Mouse (Mus musculus): ENCODE data around the gene Slc7a8.

Slc7a8 gene

GRCm38 (mm10) chr14:54737634-54738033 lies 44.1 kb downstream of the Slc7a8 start:
- DNase-seq (ENCODE audit: low spot score), result no peak

- DNase-seq (ENCODE audit: low spot score), result no peak
Observed at GRCm38 (mm10) chr14:54736555-54737552, 44.9 kb downstream of the Slc7a8 start.

- no peak for DNase-seq (ENCODE audit: low spot score)
Observed at GRCm38 (mm10) chr14:54735221-54735620, 46.5 kb downstream of the Slc7a8 start.

GRCm38 (mm10) chr14:54734004-54734403 lies 47.7 kb downstream of the Slc7a8 start:
- no peak for DNase-seq (ENCODE audit: low spot score)

GRCm38 (mm10) chr14:54732206-54732605 lies 49.5 kb downstream of the Slc7a8 start:
- no peak for DNase-seq (ENCODE audit: low spot score)

GRCm38 (mm10) chr14:54730305-54730704 lies 51.4 kb downstream of the Slc7a8 start:
- DNase-seq (ENCODE audit: low spot score), result no peak

- DNase-seq (ENCODE audit: low spot score), result no peak
Observed at GRCm38 (mm10) chr14:54728823-54729653, 52.7 kb downstream of the Slc7a8 start.

- DNase-seq (ENCODE audit: low spot score), result no peak
Observed at GRCm38 (mm10) chr14:54727565-54727964, 54.2 kb downstream of the Slc7a8 start.

GRCm38 (mm10) chr14:54724049-54724448 lies 57.7 kb downstream of the Slc7a8 start:
- DNase-seq (ENCODE audit: low spot score), result no peak

GRCm38 (mm10) chr14:54721711-54722110 lies 60.0 kb downstream of the Slc7a8 start:
- DNase-seq (ENCODE audit: low spot score), result no peak

GRCm38 (mm10) chr14:54720654-54721350 lies 60.9 kb downstream of the Slc7a8 start:
- DNase-seq (ENCODE audit: low spot score), result no peak

- no peak for DNase-seq (ENCODE audit: low spot score)
Observed at GRCm38 (mm10) chr14:54720041-54720440, 61.7 kb downstream of the Slc7a8 start.

- no peak for DNase-seq (ENCODE audit: low spot score)
Observed at GRCm38 (mm10) chr14:54715402-54715801, 66.3 kb downstream of the Slc7a8 start.

GRCm38 (mm10) chr14:54714617-54715081 lies 67.1 kb downstream of the Slc7a8 start:
- no peak for DNase-seq (ENCODE audit: low spot score)

- no peak for DNase-seq (ENCODE audit: low spot score)
Observed at GRCm38 (mm10) chr14:54714121-54714520, 67.6 kb downstream of the Slc7a8 start.

- no peak for DNase-seq (ENCODE audit: low spot score)
Observed at GRCm38 (mm10) chr14:54712861-54713260, 68.9 kb downstream of the Slc7a8 start.

GRCm38 (mm10) chr14:54712074-54712473 lies 69.7 kb downstream of the Slc7a8 start, which contains the start of gene Cebpe:
Cebpe (minus strand) TSS chr14:54712174.
- DNase-seq (ENCODE audit: low spot score), result no peak

- no peak for DNase-seq (ENCODE audit: low spot score)
Observed at GRCm38 (mm10) chr14:54709054-54709453, 72.7 kb downstream of the Slc7a8 start.

- DNase-seq (ENCODE audit: low spot score), result no peak
Observed at GRCm38 (mm10) chr14:54706589-54707320, 75.0 kb downstream of the Slc7a8 start.

GRCm38 (mm10) chr14:54705844-54706243 lies 75.9 kb downstream of the Slc7a8 start:
- DNase-seq (ENCODE audit: low spot score), result no peak

GRCm38 (mm10) chr14:54703207-54703606 lies 78.5 kb downstream of the Slc7a8 start:
- no peak for DNase-seq (ENCODE audit: low spot score)
